In the genomic region with DNA sequence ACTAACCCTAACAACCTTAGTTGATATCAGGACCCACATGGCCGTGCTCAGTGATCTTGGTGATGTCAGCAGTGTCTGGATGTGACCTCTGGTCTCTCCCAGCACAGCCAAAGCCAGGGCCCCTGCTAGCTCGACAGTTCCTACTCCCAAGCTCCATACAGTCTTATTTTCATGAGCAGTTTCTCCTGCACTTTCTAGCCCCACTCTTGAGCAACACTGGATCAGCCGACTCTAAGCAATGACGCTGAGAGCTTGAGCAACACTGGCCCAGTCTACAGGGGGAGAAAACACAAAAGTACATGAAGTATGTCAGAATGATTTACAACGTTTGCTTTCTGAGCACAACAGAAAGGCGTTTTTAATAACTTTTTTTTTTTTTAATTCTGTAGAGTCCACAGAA, we compare ENCODE assay signal across 12 mouse cellular contexts. TPM values are rescaled to one million over a fixed set of nuclear protein-coding genes. Genes with fewer than 3 reads are reported as not detected.
DNase-seq lines count a peak whose midpoint lies in the region; ATAC-seq and TF ChIP-seq lines count a peak whose summit lies in the region.
"Had no signal": no experiment of that assay in that cellular context is flagged by ENCODE, and none has a peak within 500 bp of the region (broad histone marks: within the 10 kb centered on the region; RNA-seq: fewer than 3 reads in every experiment).

No protein-coding gene starts in this region.

- H3K9me3 ChIP-seq in kidney, postnatal 0 days (replicated peaks; ENCODE audit: low read length), result no peaks in the 10 kb centered on the region
- H3K9me3 ChIP-seq in intestine, embryonic 15.5 days, result no peaks in the 10 kb centered on the region
- no peaks in the 10 kb centered on the region for H3K9me3 ChIP-seq in hindbrain, embryonic 12.5 days (replicated peaks)
- H3K9me3 ChIP-seq: embryonic facial prominence, embryonic 13.5 days had no signal

- H3K9ac ChIP-seq in kidney, postnatal 0 days (ENCODE audit: low read depth, low read length), result no peak overlapping the region
- no peak overlapping the region for H3K9ac ChIP-seq in intestine, embryonic 15.5 days
- no peak overlapping the region for H3K9ac ChIP-seq in hindbrain, embryonic 12.5 days
- H3K9ac ChIP-seq: embryonic facial prominence, embryonic 13.5 days had no signal

- WGBS in kidney, postnatal 0 days, result 44% methylated on average over 6 of the region's 6 CpGs
- 45% methylated on average over 6 of the region's 6 CpGs for WGBS in intestine, embryonic 15.5 days
- WGBS in hindbrain, embryonic 12.5 days, result 78% methylated on average over 6 of the region's 6 CpGs

- H3K27ac ChIP-seq in kidney, postnatal 0 days, result 0 out of 2 replicates have a peak overlapping the region, but pooled peaks have one; percentile 31
- H3K27ac ChIP-seq in intestine, embryonic 15.5 days, result no peak overlapping the region
- no peak overlapping the region for H3K27ac ChIP-seq in hindbrain, embryonic 12.5 days
- H3K27ac ChIP-seq: embryonic facial prominence, embryonic 13.5 days had no signal

- H3K4me1 ChIP-seq in kidney, postnatal 0 days (replicated peaks; ENCODE audit: insufficient read depth, low read length), result peaks cover 5% of the 10 kb centered on the region; the same call in 1 of the 2 replicates
- H3K4me1 ChIP-seq in intestine, embryonic 15.5 days (replicated peaks), result 0 out of 2 replicates have a peak, but pooled peaks cover 3% of the 10 kb centered on the region
- H3K4me1 ChIP-seq in hindbrain, embryonic 12.5 days, result 0 out of 2 replicates have a peak, but pooled peaks cover 6% of the 10 kb centered on the region
- H3K4me1 ChIP-seq: embryonic facial prominence, embryonic 13.5 days had no signal

- H3K27me3 ChIP-seq in kidney, postnatal 0 days (ENCODE audit: insufficient read depth, low read length), result no peaks in the 10 kb centered on the region
- H3K27me3 ChIP-seq in intestine, embryonic 15.5 days (replicated peaks), result no peaks in the 10 kb centered on the region
- H3K27me3 ChIP-seq in hindbrain, embryonic 12.5 days, result no peaks in the 10 kb centered on the region
- H3K27me3 ChIP-seq: embryonic facial prominence, embryonic 13.5 days had no signal

- 0 out of 2 replicates have a peak, but pooled peaks have one; percentile 29 for ATAC-seq in kidney, postnatal 0 days (replicated peaks; ENCODE audit: low FRiP score, low read depth)
- ATAC-seq in intestine, embryonic 15.5 days, result peak; percentile 61
- ATAC-seq in hindbrain, embryonic 12.5 days (ENCODE audit: low FRiP score), result no peak

- no peak overlapping the region for H3K4me2 ChIP-seq in kidney, postnatal 0 days (ENCODE audit: low read length)
- H3K4me2 ChIP-seq in intestine, embryonic 15.5 days (replicated peaks), result no peak overlapping the region
- no peak overlapping the region for H3K4me2 ChIP-seq in hindbrain, embryonic 12.5 days (replicated peaks)
- H3K4me2 ChIP-seq: embryonic facial prominence, embryonic 13.5 days had no signal

- H3K4me3 ChIP-seq in kidney, postnatal 0 days (replicated peaks; ENCODE audit: low read depth, low read length), result no peak overlapping the region
- no peak overlapping the region for H3K4me3 ChIP-seq in intestine, embryonic 15.5 days (replicated peaks)
- no peak overlapping the region for H3K4me3 ChIP-seq in hindbrain, embryonic 12.5 days
- H3K4me3 ChIP-seq: embryonic facial prominence, embryonic 13.5 days; myocyte had no signal

- peak; percentile 58 for DNase-seq in kidney, postnatal 0 days (ENCODE audit: low spot score)
- no peak for DNase-seq in kidney, postnatal 10 days
- peak; percentile 84 for DNase-seq in NIH3T3 (ENCODE audit: low read depth)
- peak; percentile 63 for DNase-seq in lung, postnatal 25 days (ENCODE audit: low spot score)
- DNase-seq in layer of hippocampus, adult 18-20 months (ENCODE audit: low spot score in 2 of 2), result no peak
- no peak for DNase-seq in layer of hippocampus, adult 9-11 months
- DNase-seq: cerebellum, postnatal 10 days; kidney, adult 9 months had no signal

- no peak for TF ChIP-seq CTCF in kidney, postnatal 0 days (IDR thresholded peaks at IDR 0.05; ENCODE audit: low read depth)

- no peaks in the 10 kb centered on the region for H3K36me3 ChIP-seq in kidney, postnatal 0 days (ENCODE audit: insufficient read depth, low read length)
- no peaks in the 10 kb centered on the region for H3K36me3 ChIP-seq in intestine, embryonic 15.5 days
- no peaks in the 10 kb centered on the region for H3K36me3 ChIP-seq in hindbrain, embryonic 12.5 days
- H3K36me3 ChIP-seq: embryonic facial prominence, embryonic 13.5 days had no signal

RNA-seq across cellular contexts. Expression of a gene that starts 47.0 kb away (rescaled TPM):
- 32.3 and 32.8 TPM in 2 replicates for polyA plus RNA-seq in kidney, postnatal 0 days (2015; fragmentation: Nextera tagmentation; extraction: Ambion mirVana)
- 27.7 and 31.2 TPM in 2 replicates for polyA plus RNA-seq in intestine, embryonic 15.5 days (2015; fragmentation: Nextera tagmentation; extraction: Ambion mirVana)
- 10 to 100 TPM; 21.0 to 23.6 TPM for total RNA-seq in layer of hippocampus, adult 18-20 months (2021)
- 19.8 and 24.1 TPM in 2 replicates for polyA plus RNA-seq in hindbrain, embryonic 12.5 days (2016; fragmentation: Nextera tagmentation; extraction: Ambion mirVana)

Comparison
In these comparisons a context has a peak if more than half of its experiments do, and no peak if none do; other contexts are left out.
1. DNase-seq: peak in kidney, postnatal 0 days (single experiment), NIH3T3 (single experiment) and lung, postnatal 25 days (single experiment); none in kidney, postnatal 10 days (single experiment), layer of hippocampus, adult 18-20 months (0 of 2) and layer of hippocampus, adult 9-11 months (single experiment).